Mouse (Mus musculus) hematopoietic stem cell, adult 5-6 weeks (primary cell): ENCODE results near the gene Pgm5. TPM values are rescaled to one million over a fixed set of nuclear protein-coding genes. Genes with fewer than 3 reads are reported as not detected.

Source experiments
- ATAC-seq, 2 experiments: fragments of 125-278 bp in 1 of 2; replicated peaks in 1 of 2; 2 replicates each; pipeline ENCODE4 v1.8.0; 2016 to 2017; ENCODE audit warnings: inconsistent platforms in 2 of 2, mild to moderate bottlenecking in 2 of 2, moderate number of reproducible peaks in 2 of 2, low read depth in 1 of 2, moderate TSS enrichment in 1 of 2; ENCODE audit not compliant: low FRiP score in 2 of 2, poor library complexity in 2 of 2, severe bottlenecking in 2 of 2, insufficient read depth in 1 of 2, low TSS enrichment in 1 of 2
- total RNA-seq: library from RNA; stranded (forward); fragments of 172-1452, 232-1000 nt; gene quantifications from 2 replicates; pipeline ENCODE4 v1.2.3, GENCODE M21; 2017

Pgm5 gene
- total RNA-seq, 1 experiment from 2014 or later = not detected

DNA sequence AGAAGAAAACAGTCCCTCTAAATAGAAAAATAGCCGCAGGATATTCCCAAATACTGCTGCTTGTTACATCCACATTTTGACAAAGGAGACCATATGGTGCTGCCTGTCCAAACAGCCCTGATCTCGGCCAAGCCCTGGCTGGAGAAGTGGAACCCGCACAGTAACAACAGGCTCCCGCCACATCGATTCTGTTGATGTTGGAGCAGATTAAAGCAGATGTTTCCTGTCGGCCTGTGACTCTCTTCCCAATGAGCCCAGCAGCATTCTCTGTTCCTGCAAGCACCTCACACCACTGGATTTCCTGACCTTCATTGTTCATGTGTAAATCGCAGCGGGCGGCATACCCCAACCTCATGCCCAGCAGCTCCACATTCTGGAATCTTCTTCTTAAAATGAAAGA lies 64.0 kb downstream of the Pgm5 start:
- ATAC-seq = peak; percentile 61 to 85

DNA sequence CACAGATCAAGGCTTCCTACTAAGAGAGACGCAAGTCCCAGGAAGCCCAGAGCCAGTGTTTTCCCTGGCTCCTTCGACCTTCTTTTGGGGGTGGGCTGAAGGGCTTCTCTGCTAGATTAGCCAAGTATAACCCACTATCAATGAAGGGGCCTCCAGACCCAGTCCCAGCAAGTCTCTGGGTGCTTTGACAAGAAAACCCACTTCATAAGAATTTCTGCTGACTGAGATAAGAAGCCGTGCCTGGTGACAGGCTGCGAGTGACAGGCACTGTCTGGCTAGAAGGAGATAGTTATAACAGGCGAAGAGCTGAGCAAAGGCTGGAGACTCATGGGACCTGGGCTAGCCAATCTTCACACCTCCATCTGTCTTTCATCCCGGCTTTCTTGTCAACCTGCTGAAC lies 67.3 kb downstream of the Pgm5 start:
- ATAC-seq = no peak; a peak in 1 of 4 replicates

DNA sequence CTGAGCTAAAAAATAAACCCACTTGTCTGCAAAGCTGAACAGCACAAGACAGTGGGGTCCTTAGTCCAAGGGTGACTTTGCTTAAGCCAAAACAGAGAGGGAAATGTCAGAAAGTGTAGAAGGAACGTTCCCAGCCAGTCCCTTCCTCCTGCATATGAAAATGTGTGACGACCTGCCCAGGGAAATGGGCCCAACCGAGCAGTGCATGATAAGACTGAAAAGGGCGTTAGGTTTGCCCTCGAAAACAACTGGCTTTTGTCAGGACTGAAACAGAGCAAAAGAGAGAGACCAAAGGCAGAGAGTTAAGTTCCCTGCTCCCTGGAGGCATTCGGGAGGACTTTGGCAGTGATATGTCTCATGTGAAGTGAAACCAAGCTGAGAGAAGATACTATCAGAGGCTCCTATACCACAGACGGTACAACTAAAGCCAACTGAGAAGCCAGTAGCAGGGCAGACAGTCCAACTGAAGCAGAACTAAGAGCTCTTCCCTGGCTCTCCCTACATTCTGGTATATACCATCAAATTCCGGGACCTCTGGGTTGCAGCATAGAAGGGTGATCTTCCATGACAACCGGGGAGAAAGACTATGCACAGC lies 68.0 kb downstream of the Pgm5 start:
- ATAC-seq = no peak

DNA sequence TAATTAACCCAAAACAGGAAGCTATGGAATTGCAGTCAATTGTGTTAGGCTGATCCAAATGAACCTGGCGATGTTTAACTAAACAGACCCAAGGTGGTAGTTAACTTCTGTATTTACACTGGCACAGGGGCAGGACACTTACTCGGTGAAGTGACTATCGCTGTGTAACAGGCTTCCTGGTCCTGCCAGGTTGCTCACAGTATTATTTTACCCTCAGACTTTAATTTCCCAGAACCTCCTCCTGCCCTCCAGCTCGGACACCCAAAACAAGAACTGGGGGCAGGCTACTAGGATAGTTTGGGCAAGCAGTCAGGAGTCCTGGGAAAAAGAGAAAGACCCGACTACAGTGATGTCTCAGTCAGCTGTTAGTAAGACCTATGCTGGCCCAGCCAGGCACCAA lies 68.8 kb downstream of the Pgm5 start:
- ATAC-seq = no peak

DNA sequence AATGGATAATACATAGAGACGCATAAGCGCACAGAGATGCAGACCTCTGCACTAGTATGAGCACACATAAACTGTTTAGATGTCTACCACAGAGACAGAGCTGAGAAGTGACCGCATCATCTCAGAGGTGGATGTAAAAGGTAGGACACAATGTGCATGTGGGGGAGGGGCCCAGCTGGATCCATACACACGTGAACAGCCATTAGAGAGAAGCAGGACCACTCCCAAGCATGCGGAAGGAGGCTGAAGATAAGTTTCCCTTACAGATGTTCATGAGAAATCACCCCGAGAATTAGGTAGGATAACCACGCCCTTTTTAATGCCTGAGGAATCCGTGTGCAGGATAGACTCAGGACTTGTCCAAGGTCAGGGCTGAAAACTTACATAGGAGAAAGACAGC lies 75.8 kb downstream of the Pgm5 start:
- no peak for ATAC-seq

DNA sequence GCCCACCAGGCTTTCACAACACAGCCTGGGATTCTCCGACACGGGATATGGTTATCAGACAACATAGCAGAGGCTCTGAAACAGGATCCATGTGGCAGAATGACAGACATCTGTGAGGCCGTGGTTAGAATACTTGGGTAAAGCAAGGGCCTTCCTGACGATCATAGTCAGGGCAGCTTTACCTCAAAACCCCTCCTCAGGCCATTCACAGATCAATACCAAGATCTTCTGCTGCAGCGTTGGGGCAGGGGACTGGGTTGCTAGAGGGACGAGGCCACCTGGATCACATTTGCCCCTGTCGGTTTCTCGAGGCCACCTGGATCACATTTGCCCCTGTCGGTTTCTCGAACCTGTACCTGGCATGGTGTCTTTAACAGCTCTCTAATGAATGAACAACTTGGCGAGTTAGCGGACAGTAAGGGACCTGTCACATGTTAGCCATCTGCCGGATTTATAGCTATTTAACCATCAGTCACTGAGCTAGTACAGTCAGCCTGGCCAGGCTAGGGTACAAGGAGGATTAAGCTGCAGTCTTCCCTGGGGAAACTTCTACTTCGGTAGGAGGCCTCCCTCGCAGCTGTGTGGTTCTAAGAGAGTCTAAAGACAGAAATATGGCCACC lies 76.5 kb downstream of the Pgm5 start:
- ATAC-seq = no peak

DNA sequence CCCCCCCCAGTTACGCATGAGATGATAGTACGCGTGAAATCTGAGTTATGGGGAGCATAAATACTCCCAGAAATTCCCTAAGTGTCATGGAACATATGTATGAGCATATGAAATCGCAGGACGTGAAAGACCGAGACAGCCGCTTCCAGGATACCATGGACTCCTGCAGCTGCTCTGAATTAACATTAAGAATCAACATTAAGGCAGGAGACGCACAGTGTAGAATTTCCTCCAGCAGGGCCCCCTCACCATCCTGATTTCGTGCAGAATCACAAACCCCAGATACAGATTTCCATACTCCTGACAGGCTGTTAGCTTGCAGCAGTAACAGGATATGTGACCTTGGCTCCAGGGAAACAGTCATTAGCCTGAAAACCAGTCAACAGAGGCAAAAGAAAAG lies 77.9 kb downstream of the Pgm5 start:
- no peak for ATAC-seq

DNA sequence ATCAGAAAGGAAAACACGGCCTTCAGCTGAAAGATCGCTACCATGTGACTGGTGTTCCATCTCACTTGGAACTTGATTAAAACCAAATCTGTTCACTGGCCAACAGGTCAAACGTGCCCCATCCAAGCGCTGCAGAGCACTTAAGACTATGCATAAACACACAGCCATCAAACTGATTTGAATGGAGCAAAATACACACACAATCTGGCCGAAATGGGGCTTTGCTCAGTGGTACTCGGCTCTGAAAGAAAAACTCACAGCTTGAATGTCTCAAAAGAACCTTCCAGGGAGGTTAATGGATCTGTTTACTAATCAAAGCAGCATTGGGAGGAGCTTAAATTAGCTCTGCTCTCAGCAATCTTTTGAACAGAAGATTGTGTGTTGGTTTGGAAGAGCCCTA lies 81.7 kb downstream of the Pgm5 start:
- no peak for ATAC-seq

DNA sequence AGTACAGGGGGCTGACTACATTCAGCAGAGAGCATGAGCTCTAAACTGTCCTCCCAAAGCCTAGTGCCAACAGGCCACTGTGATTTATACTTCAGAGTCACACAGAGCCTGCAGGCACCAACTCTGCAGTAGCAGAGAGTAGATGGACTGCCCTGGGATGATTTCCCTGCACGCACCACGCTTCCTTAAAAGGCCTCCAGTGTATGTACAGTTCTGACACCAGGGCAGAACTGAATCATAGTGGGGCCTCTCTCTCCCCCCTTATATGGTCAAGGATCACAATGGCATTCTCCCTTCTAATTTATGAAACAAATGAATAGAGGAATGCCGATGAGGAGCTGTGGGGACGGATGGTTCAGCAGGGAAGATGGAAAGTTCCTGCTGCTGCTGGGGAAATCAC lies 91.3 kb downstream of the Pgm5 start:
- no peak for ATAC-seq

DNA sequence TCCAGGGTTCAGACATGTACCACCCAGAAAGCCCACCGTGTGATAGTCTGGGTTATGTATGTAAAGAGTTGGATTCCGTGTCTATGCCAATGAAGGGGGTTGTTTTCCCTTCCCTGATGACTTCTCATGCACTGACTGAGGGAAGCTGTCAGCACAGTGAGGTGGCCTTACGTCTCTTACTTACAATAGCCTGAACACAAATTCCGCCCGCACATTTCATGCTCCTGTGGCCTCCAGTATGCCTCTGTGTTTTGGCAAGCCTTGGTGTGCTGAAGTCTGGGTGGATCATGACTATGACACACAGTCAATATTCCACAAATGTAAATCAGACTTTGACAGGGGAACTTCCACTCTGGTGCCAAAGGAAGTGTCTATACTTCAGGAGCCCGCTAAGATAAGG lies 94.3 kb downstream of the Pgm5 start:
- no peak for ATAC-seq

DNA sequence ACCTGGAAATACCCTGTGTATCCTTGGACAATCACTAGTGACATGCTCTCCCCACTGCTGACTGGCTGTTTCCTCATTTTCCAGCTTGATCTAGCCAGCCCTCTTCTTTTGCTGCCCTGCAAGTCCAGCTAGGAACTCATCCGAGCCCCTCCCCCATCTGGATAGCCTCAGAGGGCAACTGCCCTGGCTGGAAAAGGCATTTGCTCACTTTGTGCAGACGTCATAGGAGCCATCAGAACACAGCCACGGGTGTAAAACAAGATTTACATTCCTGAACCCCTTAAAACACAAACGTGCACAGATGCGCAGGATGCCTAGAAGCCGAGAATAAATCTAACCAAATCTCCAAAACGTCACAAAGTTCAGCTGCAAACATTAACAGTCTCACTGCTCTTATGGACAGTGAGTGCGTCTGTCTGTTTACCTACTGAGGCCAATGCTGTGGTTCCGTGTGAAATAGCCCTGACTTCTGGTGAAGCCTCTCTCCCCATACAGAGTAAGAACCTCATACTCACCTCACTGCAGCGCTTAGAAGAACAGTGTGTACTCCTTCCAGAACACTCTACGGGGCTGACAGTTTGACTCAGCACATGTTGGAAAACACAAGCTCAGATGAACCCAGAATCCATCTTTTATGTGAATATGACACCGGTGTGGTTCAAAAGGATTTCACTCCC lies 99.0 kb downstream of the Pgm5 start:
- no peak for ATAC-seq

DNA sequence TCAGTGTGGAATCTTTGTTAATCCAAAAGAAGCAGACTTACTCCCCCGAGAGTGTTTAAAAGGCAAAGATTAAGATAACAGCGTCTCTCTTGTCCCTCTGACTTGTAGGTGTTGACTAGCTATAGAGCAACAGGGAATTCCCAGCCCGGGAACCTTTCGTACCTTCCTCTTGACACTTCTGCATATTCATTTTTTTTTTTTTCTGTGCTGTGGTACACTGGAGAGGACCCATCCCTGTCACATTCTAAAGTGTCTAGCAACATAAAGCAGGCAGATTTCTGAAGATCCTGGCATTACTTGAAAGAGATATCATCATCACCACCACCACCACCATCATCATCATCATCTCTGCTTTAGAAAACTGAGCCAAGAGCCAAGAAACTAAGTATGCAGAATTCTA lies 105.0 kb downstream of the Pgm5 start:
- no peak for ATAC-seq

DNA sequence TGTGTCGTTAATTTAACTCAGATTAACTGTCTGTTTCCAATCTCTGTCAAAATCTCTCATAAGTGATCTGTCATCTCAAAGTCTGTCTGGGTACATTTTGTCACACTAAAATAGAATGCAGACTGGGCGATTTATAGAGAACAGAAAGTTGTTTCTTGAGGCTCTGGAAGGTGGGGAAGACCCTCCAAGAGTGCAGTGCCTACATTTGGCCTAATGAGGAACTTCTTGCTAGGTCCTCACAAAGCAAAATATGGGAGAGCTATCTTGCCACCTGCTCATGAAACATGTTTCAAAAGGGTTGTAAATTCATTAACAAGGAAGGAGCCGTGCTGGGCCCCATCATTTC lies 107.2 kb downstream of the Pgm5 start:
- ATAC-seq = no peak

DNA sequence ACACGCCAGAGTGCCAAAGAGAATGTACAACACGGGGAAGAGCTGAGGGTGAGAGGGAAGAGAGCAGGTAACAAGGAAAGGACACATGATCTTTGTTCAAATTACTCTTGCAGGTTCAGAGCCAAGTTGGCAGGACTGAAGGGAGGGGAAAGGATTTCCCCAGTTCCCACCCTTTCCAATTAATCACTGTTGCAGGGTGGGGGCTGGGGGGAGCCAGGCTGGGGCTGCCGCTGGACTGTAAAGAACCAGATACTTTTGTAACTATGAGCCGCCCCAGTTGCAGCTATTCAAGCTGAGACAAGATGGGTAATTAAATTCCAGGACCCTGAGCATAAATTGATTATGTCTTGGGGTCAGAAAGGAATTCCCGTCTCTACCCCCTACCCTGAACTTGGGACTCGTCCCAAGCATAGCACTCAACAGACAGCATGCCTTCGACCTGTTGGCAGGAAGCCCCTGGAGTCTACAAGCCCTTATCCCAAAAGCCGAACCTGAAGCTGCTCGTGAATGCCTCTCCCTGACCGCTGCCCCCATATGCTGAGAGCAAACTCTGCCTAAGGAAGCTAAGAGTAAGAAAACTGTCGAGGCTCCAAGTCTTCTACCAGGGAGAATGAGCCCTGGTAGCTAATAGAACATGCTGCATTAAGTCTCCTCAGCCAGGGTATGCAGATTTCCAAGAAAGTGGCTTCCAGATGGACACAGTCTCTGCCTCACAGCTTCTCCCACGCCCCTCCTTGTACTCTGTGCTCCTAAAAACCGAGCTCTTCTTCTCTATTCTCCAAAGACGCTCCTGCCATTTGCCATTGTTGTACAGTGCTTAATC lies 107.8 kb downstream of the Pgm5 start:
- no peak for ATAC-seq

DNA sequence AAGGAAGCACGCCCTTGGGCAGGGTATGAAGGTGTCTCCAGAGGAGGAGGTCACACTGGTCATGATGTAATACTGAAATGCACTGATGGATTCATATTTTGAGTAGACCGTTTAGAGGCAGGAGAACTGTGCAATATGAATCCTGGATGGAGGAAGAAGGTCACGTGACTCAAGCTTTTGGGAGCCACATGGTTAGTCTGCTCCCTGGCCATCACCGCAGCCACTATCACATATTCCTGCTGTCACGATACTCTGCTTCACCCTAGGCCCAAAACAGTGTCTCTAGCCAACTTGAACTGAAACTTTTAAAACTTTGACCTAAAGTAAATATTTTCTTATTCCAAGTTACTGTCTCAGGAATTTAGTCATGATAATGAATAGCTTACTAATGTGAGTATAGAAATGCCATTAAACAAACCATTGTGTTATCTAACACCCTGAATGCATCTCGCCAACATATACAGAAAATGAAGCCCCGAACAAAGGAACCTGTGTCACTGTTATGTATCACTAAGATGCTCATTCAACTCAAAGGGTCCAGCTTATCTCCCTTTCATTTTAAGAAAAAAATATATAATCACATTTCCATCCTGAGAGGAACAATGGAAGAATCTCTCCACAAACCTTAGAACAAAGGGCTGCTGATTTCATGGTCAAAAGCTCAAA lies 108.6 kb downstream of the Pgm5 start:
- no peak for ATAC-seq

DNA sequence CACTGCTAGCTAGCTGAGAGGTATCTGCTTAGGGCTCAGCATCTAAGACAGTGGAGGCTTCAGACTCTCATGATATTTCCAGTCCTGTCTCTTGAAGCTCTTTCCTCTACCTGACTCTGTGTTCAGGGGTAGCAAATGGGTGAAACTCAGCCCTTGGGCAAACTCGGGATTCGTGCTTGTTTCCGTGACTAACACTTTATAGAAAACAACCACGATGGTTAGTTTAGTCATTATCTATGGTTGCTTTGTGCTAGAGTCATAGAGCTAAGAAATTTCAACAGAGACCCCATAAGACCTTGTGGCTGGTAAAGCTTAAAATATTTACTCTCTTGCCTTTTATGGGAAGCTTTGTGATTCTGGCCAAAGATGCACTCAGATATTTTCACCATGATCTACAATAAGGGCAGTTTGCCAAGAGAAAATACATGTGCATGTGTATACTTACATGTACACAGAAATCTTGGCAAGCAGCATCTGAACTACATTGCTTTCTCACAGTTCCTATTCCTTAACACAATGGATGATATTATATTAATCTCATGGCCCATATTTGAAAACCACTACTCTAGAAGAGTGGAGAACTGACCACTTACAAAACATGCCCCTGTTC lies 115.3 kb downstream of the Pgm5 start:
- ATAC-seq = 0 out of 4 replicates have a peak, but pooled peaks of 1 of the 2 experiments have one; percentile 22

DNA sequence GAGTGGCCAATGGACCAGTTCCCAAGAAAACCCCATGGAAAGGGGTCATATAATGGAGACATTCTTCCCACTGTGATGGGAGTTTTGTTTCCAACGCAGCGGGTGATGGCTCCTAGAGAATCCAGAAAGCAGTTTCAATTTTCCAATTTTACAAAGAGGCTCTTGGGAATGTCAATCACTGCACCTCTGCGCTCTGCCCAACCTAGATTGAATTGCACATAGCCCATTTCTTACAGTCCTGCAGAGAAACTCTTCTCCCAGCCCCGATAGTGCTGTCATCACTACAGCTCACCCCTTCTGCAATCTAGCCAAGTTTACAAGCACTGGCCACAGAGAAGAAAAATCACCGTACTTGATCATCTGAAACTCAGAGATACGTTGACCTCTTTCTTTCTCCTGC lies 119.0 kb downstream of the Pgm5 start:
- ATAC-seq = no peak
